Mouse (Mus musculus) monocyte, adult 59 days (primary cell): ENCODE results near the gene Gm10972. TPM values are rescaled to one million over a fixed set of nuclear protein-coding genes. Genes with fewer than 3 reads are reported as not detected.

Experiments
- total RNA-seq, 2 experiments: library from RNA; stranded (reverse); gene quantifications; one replicate each; pipeline ENCODE4 v1.2.4; 2023

Gm10972 gene
- not detected for total RNA-seq

DNA sequence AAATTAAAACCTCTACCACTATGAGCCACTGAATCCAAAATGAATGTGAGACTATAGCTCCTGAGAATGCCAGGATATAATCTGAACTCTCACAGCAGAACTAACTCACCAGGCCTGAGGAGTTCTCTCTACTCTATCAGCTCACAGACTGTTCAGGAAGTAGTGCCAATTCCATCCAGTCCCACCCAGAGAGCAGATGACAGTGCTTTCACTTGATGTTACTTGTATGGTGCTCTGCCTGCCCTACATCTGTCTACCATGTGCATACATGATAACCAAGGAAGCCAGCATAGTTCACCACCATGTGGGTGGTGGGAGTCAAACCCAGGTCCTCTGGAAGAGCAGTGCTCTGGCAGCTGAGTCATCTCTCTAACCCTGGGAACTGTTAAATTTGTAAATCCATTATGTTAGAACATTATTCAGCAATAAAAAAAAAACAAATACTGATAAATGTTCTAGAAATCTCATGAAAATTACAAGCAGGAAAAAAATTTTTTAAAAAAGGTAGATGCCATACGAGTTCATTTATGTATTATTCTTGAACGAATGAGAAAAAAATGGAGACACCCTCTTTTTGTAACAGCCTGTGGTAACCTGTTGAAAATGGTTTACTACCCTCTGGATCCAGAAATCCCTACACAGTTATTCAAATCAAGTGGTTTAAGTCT, at the start of gene Gm10972:
Gene Gm10972 (plus strand): TSS at position 618 of the 668 bp plus-strand sequence.

DNA sequence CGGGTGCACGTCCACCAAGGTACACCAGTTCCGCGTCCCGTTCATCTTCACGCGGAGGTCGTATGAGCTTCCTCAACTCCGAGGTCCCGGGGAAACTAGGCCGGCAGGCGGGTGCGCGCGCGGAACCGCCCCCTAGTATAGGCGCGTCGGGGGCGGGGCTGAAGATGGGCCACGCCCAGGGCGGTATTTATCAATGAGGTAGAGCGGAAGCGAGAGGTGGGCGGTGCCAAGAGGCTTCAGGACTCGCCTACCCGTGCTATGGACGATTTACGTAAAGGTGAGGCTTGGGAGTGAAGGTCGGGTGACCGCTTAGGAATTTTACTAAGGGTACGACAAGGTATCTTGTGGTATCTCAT, 15.8 kb downstream of the Gm10972 start, which contains the start of gene Tuft1:
Gene Tuft1 (minus strand): TSS at position 133 of the 356 bp plus-strand sequence.

Other genes starting within 250 kb of the Gm10972 start
- under 1 TPM; 0.15 to 0.18 TPM for gene Lingo4, start 244.6 kb upstream of the Gm10972 start, total RNA-seq
- 1 to 10 TPM; 4.6 to 7.5 TPM for gene Tdrkh, start 229.8 kb upstream of the Gm10972 start, total RNA-seq
- 10 to 100 TPM; 25.2 to 25.9 TPM for gene Mrpl9, start 199.8 kb upstream of the Gm10972 start, total RNA-seq
- gene Oaz3, start 199.2 kb upstream of the Gm10972 start, total RNA-seq = not detected
- gene Celf3, start 164.8 kb upstream of the Gm10972 start, total RNA-seq = under 1 TPM in 1 of 2 experiments, not detected in 1; 0.49 TPM
- not detected for gene Riiad1, start 162.8 kb upstream of the Gm10972 start, total RNA-seq
- 10 to 100 TPM; 37.8 to 40.6 TPM for gene Snx27, start 60.4 kb upstream of the Gm10972 start, total RNA-seq
- gene Tuft1, start 15.8 kb downstream of the Gm10972 start, total RNA-seq = 1 to 10 TPM; 1.1 to 2.5 TPM
- gene Selenbp2, start 50.4 kb downstream of the Gm10972 start, total RNA-seq = 10 to 100 TPM in 1 of 2 experiments, 1 to 10 TPM in 1; 2.1 to 12.3 TPM
- 1 to 10 TPM; 5.8 TPM for gene Cgn, start 143.4 kb downstream of the Gm10972 start, total RNA-seq
- 10 to 100 TPM; 44.1 to 55.6 TPM for gene Pogz, start 194.5 kb downstream of the Gm10972 start, total RNA-seq
- gene Psmb4, start 243.8 kb downstream of the Gm10972 start, total RNA-seq = 100 to 1,000 TPM; 184 to 186 TPM